Comparison of ENCODE assay signal across 34 mouse cellular contexts in genomic region chr10:71789241-71789640, GRCm38 (mm10).
DNase-seq lines count a peak whose midpoint lies in the region; ATAC-seq lines count a peak whose summit lies in the region.
"Had no signal": no experiment of that assay in that cellular context is flagged by ENCODE, and none has a peak within 500 bp of the region (broad histone marks: within the 10 kb centered on the region; RNA-seq: fewer than 3 reads in every experiment).

No protein-coding gene starts in this region.

- no peaks in the 10 kb centered on the region for H3K36me3 ChIP-seq in embryonic facial prominence, embryonic 14.5 days (ENCODE audit: control insufficient read depth, insufficient read depth, low read length)
- H3K36me3 ChIP-seq in embryonic facial prominence, embryonic 10.5 days (replicated peaks), result no peaks in the 10 kb centered on the region
- no peaks in the 10 kb centered on the region for H3K36me3 ChIP-seq in midbrain, embryonic 14.5 days (ENCODE audit: control insufficient read depth, insufficient read depth, low read length)
- H3K36me3 ChIP-seq in midbrain, embryonic 11.5 days (ENCODE audit: control insufficient read depth, insufficient read depth, low read length), result no peaks in the 10 kb centered on the region
- H3K36me3 ChIP-seq: embryonic facial prominence, embryonic 13.5 days; forebrain, embryonic 12.5 days; hindbrain, embryonic 13.5 days; kidney, embryonic 15.5 days; limb, embryonic 13.5 days; neural tube, embryonic 12.5 days had no signal

- ATAC-seq in embryonic facial prominence, embryonic 14.5 days (ENCODE audit: low read depth), result no peak
- no peak for ATAC-seq in midbrain, embryonic 14.5 days (ENCODE audit: low FRiP score, low TSS enrichment)
- ATAC-seq in midbrain, embryonic 11.5 days (ENCODE audit: low FRiP score), result no peak
- ATAC-seq: activated CD4-positive, CD25-positive, alpha-beta regulatory T cell, adult 4 months; midbrain, embryonic 16.5 days had no signal

- DNase-seq in embryonic facial prominence, embryonic 14.5 days (ENCODE audit: low spot score), result peak; percentile 48
- no peak for DNase-seq in embryonic facial prominence, embryonic 10.5 days (ENCODE audit: low spot score)
- peak; percentile 74 for DNase-seq in left cerebral cortex, postnatal 4 days
- DNase-seq in left cerebral cortex, postnatal 10 days (ENCODE audit: extremely low spot score in 1 of 2, low spot score in 2 of 2), result no peak
- DNase-seq in midbrain, embryonic 14.5 days, result peak; percentile 26
- no peak for DNase-seq in midbrain, embryonic 11.5 days (ENCODE audit: low spot score, missing footprints)
- no peak for DNase-seq in gastrocnemius, adult 18-20 months (ENCODE audit: low spot score)
- DNase-seq: adrenal gland, adult 2 months; adrenal gland, postnatal 36 days; B cell, adult 2 months; embryo, embryonic 11 days; gastrocnemius, adult 2 months; gastrocnemius, postnatal 36 days; heart, adult 18-20 months; heart, postnatal 36 days; kidney, adult 18-20 months; kidney, postnatal 25 days; right cerebral cortex, postnatal 4 days; thymus, adult 18-20 months; thymus, postnatal 25 days had no signal

- no peaks in the 10 kb centered on the region for H3K9me3 ChIP-seq in embryonic facial prominence, embryonic 14.5 days (ENCODE audit: control insufficient read depth, low read length)
- H3K9me3 ChIP-seq in embryonic facial prominence, embryonic 10.5 days, result no peaks in the 10 kb centered on the region
- no peaks in the 10 kb centered on the region for H3K9me3 ChIP-seq in midbrain, embryonic 14.5 days (ENCODE audit: control insufficient read depth, low read length)
- no peaks in the 10 kb centered on the region for H3K9me3 ChIP-seq in midbrain, embryonic 11.5 days (ENCODE audit: control insufficient read depth, low read length)
- H3K9me3 ChIP-seq: embryonic facial prominence, embryonic 13.5 days; forebrain, embryonic 12.5 days; hindbrain, embryonic 13.5 days; kidney, embryonic 15.5 days; limb, embryonic 13.5 days; neural tube, embryonic 12.5 days had no signal

- no peak overlapping the region for H3K27ac ChIP-seq in embryonic facial prominence, embryonic 14.5 days (replicated peaks; ENCODE audit: low read depth, low read length)
- H3K27ac ChIP-seq in embryonic facial prominence, embryonic 10.5 days (replicated peaks), result no peak overlapping the region
- no peak overlapping the region for H3K27ac ChIP-seq in midbrain, embryonic 14.5 days (replicated peaks; ENCODE audit: low read depth, low read length)
- H3K27ac ChIP-seq in midbrain, embryonic 11.5 days (ENCODE audit: low read depth, low read length), result no peak overlapping the region
- H3K27ac ChIP-seq: embryonic facial prominence, embryonic 13.5 days; forebrain, embryonic 12.5 days; gastrocnemius, adult 2 months; hindbrain, embryonic 13.5 days; kidney, embryonic 15.5 days; limb, embryonic 13.5 days; macrophage; neural tube, embryonic 12.5 days; stomach, postnatal 0 days had no signal

- no peak overlapping the region for H3K9ac ChIP-seq in embryonic facial prominence, embryonic 14.5 days (ENCODE audit: low read depth, low read length)
- H3K9ac ChIP-seq in midbrain, embryonic 14.5 days (replicated peaks; ENCODE audit: low read length), result no peak overlapping the region
- H3K9ac ChIP-seq in midbrain, embryonic 11.5 days (ENCODE audit: low read length), result no peak overlapping the region
- H3K9ac ChIP-seq: embryonic facial prominence, embryonic 13.5 days; forebrain, embryonic 12.5 days; hindbrain, embryonic 13.5 days; kidney, embryonic 15.5 days; limb, embryonic 13.5 days; neural tube, embryonic 12.5 days had no signal

- WGBS in embryonic facial prominence, embryonic 14.5 days, result 50% methylated on average over 1 of the region's 1 CpGs
- 69% methylated on average over 1 of the region's 1 CpGs for WGBS in embryonic facial prominence, embryonic 10.5 days
- 80% methylated on average over 1 of the region's 1 CpGs for WGBS in midbrain, embryonic 14.5 days
- 68% methylated on average over 1 of the region's 1 CpGs for WGBS in midbrain, embryonic 11.5 days

- H3K4me2 ChIP-seq in embryonic facial prominence, embryonic 14.5 days (ENCODE audit: low read depth, low read length), result no peak overlapping the region
- H3K4me2 ChIP-seq in midbrain, embryonic 14.5 days (ENCODE audit: low read length), result no peak overlapping the region
- no peak overlapping the region for H3K4me2 ChIP-seq in midbrain, embryonic 11.5 days
- H3K4me2 ChIP-seq: embryonic facial prominence, embryonic 13.5 days; forebrain, embryonic 12.5 days; heart, embryonic 11.5 days; hindbrain, embryonic 13.5 days; kidney, embryonic 15.5 days; limb, embryonic 13.5 days; liver, embryonic 11.5 days; neural tube, embryonic 12.5 days had no signal

- no peaks in the 10 kb centered on the region for H3K27me3 ChIP-seq in embryonic facial prominence, embryonic 14.5 days (replicated peaks; ENCODE audit: control insufficient read depth, insufficient read depth, low read length)
- no peaks in the 10 kb centered on the region for H3K27me3 ChIP-seq in embryonic facial prominence, embryonic 10.5 days (replicated peaks; ENCODE audit: low read depth, poor library complexity, severe bottlenecking)
- H3K27me3 ChIP-seq in midbrain, embryonic 14.5 days (ENCODE audit: control insufficient read depth, insufficient read depth, low read length), result no peaks in the 10 kb centered on the region
- H3K27me3 ChIP-seq in midbrain, embryonic 11.5 days (ENCODE audit: control insufficient read depth, insufficient read depth, low read length), result no peaks in the 10 kb centered on the region
- H3K27me3 ChIP-seq: embryonic facial prominence, embryonic 13.5 days; forebrain, embryonic 12.5 days; hindbrain, embryonic 13.5 days; kidney, embryonic 15.5 days; limb, embryonic 13.5 days; neural tube, embryonic 12.5 days had no signal

- intact Hi-C loops in left cerebral cortex, postnatal 4 days (cut with DNase I), result no loop called here
- intact Hi-C loops in left cerebral cortex, postnatal 10 days (cut with DNase I), result no loop called here

- no peak overlapping the region for H3K4me3 ChIP-seq in embryonic facial prominence, embryonic 14.5 days (ENCODE audit: low read depth, low read length)
- no peak overlapping the region for H3K4me3 ChIP-seq in embryonic facial prominence, embryonic 10.5 days
- H3K4me3 ChIP-seq in midbrain, embryonic 14.5 days (replicated peaks; ENCODE audit: low read depth, low read length), result no peak overlapping the region
- no peak overlapping the region for H3K4me3 ChIP-seq in midbrain, embryonic 11.5 days (ENCODE audit: low read depth, low read length)
- H3K4me3 ChIP-seq: embryonic facial prominence, embryonic 13.5 days; erythroblast, embryonic 14.5 days; forebrain, embryonic 12.5 days; gastrocnemius, adult 2 months; hindbrain, embryonic 13.5 days; kidney, embryonic 15.5 days; limb, embryonic 13.5 days; myocyte; neural tube, embryonic 12.5 days had no signal

- no peaks in the 10 kb centered on the region for H3K4me1 ChIP-seq in embryonic facial prominence, embryonic 14.5 days (ENCODE audit: control insufficient read depth, insufficient read depth, low read length)
- H3K4me1 ChIP-seq in embryonic facial prominence, embryonic 10.5 days, result no peaks in the 10 kb centered on the region
- no peaks in the 10 kb centered on the region for H3K4me1 ChIP-seq in midbrain, embryonic 14.5 days (ENCODE audit: control insufficient read depth, insufficient read depth, low read length)
- H3K4me1 ChIP-seq in midbrain, embryonic 11.5 days (ENCODE audit: control insufficient read depth, insufficient read depth, low read length), result no peaks in the 10 kb centered on the region
- H3K4me1 ChIP-seq: embryonic facial prominence, embryonic 13.5 days; forebrain, embryonic 12.5 days; hindbrain, embryonic 13.5 days; kidney, embryonic 15.5 days; limb, embryonic 13.5 days; neural tube, embryonic 12.5 days had no signal

Comparison
In these comparisons a context has a peak if more than half of its experiments do, and no peak if none do; other contexts are left out.
1. DNase-seq: peak in embryonic facial prominence, embryonic 14.5 days (single experiment), left cerebral cortex, postnatal 4 days (single experiment) and midbrain, embryonic 14.5 days (single experiment); none in embryonic facial prominence, embryonic 10.5 days (single experiment), left cerebral cortex, postnatal 10 days (0 of 2), midbrain, embryonic 11.5 days (single experiment) and gastrocnemius, adult 18-20 months (single experiment).